Mouse (Mus musculus): ENCODE measurements around the gene Dll4. TPM values are rescaled to one million over a fixed set of nuclear protein-coding genes. Genes with fewer than 3 reads are reported as not detected.

Dll4 gene
- polyA plus RNA-seq, 1 experiment = 18.9 TPM

GRCm38 (mm10) chr2:119314742-119315310, 10.8 kb upstream of the Dll4 start:
- WGBS = 98% methylated on average over 12 of the region's 12 CpGs
- TF ChIP-seq POLR2A (IDR thresholded peaks at IDR 0.05; ENCODE audit: control insufficient read depth, extremely low read depth, insufficient read depth, low read length, poor library complexity) (no peak), CTCF (IDR thresholded peaks at IDR 0.05; ENCODE audit: borderline replicate concordance, control insufficient read depth, extremely low read depth, insufficient read depth, low read length, poor library complexity) (no peak)
- Histone ChIP-seq H3K36me3 (ENCODE audit: control insufficient read depth, insufficient read depth, low read length) (no peaks in the 10 kb centered on the region), H3K27me3 (ENCODE audit: control insufficient read depth, insufficient read depth, low read length) (no peaks in the 10 kb centered on the region), H3K4me1 (replicated peaks; ENCODE audit: control insufficient read depth, insufficient read depth, low read length) (no peaks in the 10 kb centered on the region), H3K4me3 (ENCODE audit: control insufficient read depth, insufficient read depth, low read length) (no peak overlapping the region), H3K27ac (ENCODE audit: control insufficient read depth, insufficient read depth, low read length) (no peak overlapping the region)
- no peak for DNase-seq

DNA sequence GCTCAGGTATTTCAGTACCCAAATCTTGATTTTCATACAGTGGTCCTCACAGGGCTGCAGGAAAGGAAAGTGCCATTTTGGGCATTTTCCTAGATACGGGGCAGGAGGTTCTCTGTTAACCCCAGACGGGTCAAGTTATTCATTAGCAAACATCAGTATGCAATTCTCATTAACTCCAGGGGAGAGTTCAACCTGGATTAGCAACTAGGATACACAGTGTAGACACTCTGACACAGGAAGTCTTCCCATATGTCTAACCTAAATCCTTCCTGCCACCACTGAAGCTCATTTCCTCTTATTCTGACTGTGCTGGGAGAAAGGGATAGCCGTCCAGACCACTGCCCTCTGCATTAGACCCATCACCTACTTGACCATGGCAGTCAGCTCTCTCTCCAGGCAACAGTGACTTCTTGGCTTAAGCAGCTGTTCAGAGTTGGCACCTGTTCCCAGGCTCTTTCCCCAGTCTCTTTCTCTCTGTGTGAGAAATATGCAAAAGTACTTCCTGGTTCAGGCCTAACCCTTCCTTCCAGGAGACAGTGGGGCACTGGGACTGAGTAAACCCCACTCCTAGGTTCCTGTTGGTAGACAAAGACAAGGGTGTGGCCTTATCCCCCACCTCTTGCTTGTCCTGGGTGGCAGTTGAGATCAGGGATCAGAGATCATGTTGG, 7.4 kb upstream of the Dll4 start:
- TF ChIP-seq POLR2A (IDR thresholded peaks at IDR 0.05; ENCODE audit: control insufficient read depth, extremely low read depth, insufficient read depth, low read length, poor library complexity) = no peak
- TF ChIP-seq CTCF (IDR thresholded peaks at IDR 0.05; ENCODE audit: borderline replicate concordance, control insufficient read depth, extremely low read depth, insufficient read depth, low read length, poor library complexity) = no peak
- Histone ChIP-seq H3K27ac (ENCODE audit: control insufficient read depth, insufficient read depth, low read length) (no peak overlapping the region), H3K4me3 (ENCODE audit: control insufficient read depth, insufficient read depth, low read length) (no peak overlapping the region), H3K36me3 (ENCODE audit: control insufficient read depth, insufficient read depth, low read length) (no peaks in the 10 kb centered on the region), H3K4me1 (replicated peaks; ENCODE audit: control insufficient read depth, insufficient read depth, low read length) (peaks cover 12% of the 10 kb centered on the region), H3K27me3 (ENCODE audit: control insufficient read depth, insufficient read depth, low read length) (peaks cover 8% of the 10 kb centered on the region; the same call in 1 of the 2 replicates)
- DNase-seq = no peak
- WGBS = 86% methylated on average over 3 of the region's 3 CpGs

DNA sequence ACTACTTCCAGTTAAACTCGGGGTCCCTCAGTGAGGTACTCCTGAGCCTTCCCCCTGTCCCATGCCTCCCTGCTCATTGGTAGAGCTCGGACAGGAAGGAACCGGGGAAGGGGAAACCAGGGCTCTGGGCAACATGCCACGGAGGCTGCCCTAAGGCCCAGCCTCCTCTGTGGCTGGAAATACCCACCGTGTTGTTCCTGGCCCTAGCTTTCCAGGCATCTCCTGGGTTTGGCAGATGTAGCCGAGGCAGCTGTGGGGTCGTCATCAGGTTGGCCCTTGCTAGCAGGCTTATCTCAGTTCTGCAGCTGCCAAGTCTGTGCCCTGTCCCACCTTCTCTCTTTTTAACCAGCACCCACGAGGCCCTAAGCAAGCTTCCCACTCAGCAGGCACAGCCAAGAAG, 5.0 kb upstream of the Dll4 start:
- peaks cover 8% of the 10 kb centered on the region; the same call in 1 of the 2 replicates for H3K27me3 ChIP-seq (ENCODE audit: control insufficient read depth, insufficient read depth, low read length)
- H3K27ac ChIP-seq (ENCODE audit: control insufficient read depth, insufficient read depth, low read length) = no peak overlapping the region
- DNase-seq = no peak

DNA sequence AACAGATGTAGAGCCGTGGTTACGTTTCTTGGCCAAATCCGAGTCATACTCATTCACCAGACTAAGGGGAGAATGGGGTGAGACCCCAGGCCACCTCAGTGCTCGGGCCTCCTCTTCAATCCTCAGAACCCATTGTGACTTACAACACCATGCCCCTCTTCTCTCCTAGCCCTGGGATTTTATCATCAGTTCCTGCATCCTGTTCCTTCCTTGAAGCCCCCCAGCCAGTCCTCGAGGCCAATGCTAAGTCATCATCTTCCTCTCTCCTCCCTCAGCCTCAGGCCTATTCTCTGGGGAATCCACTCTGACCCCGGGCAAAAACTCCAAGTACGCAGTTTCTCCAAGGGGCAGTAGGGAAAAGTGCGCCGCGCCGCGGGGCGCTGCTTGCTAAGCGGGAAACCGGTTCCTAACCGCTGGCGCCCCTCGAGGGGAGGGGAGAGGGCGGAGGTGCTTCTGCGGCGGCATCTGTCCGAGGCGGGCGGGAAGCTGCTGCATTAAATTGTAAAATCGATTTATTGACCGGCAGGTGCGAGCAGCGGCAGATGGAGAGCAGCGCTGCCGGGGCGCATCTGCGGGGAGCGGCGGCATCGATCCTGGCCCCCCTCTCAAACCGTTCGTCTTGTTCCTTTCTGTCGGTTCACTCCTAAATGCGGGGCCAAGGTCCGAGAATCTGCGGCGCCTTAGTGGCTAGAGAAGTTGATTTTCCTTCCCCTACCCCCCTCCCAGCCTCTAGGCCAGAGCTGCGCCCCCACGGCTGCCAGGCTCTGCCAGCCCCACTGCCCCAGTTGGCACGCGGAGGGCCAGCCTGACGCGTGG, 3.6 kb upstream of the Dll4 start:
- no peak overlapping the region for H3K4me3 ChIP-seq (ENCODE audit: control insufficient read depth, insufficient read depth, low read length)
- H3K27me3 ChIP-seq (ENCODE audit: control insufficient read depth, insufficient read depth, low read length) = peaks cover 19% of the 10 kb centered on the region; the same call in 1 of the 2 replicates
- 10% methylated on average over 48 of the region's 48 CpGs for WGBS
- no peaks in the 10 kb centered on the region for H3K36me3 ChIP-seq (ENCODE audit: control insufficient read depth, insufficient read depth, low read length)
- peaks cover 31% of the 10 kb centered on the region for H3K4me1 ChIP-seq (replicated peaks; ENCODE audit: control insufficient read depth, insufficient read depth, low read length)
- DNase-seq = no peak
- no peak overlapping the region for H3K27ac ChIP-seq (ENCODE audit: control insufficient read depth, insufficient read depth, low read length)
- TF ChIP-seq POLR2A (IDR thresholded peaks at IDR 0.05; ENCODE audit: control insufficient read depth, extremely low read depth, insufficient read depth, low read length, poor library complexity) = no peak
- TF ChIP-seq CTCF (IDR thresholded peaks at IDR 0.05; ENCODE audit: borderline replicate concordance, control insufficient read depth, extremely low read depth, insufficient read depth, low read length, poor library complexity) = no peak

More for the DNA sequence above, 5.0 kb upstream of the Dll4 start:
- 39% methylated on average over 8 of the region's 8 CpGs for WGBS
- Histone ChIP-seq H3K4me3 (ENCODE audit: control insufficient read depth, insufficient read depth, low read length) (no peak overlapping the region), H3K4me1 (replicated peaks; ENCODE audit: control insufficient read depth, insufficient read depth, low read length) (peaks cover 22% of the 10 kb centered on the region), H3K36me3 (ENCODE audit: control insufficient read depth, insufficient read depth, low read length) (no peaks in the 10 kb centered on the region)
- no peak for TF ChIP-seq POLR2A (IDR thresholded peaks at IDR 0.05; ENCODE audit: control insufficient read depth, extremely low read depth, insufficient read depth, low read length, poor library complexity)
- no peak for TF ChIP-seq CTCF (IDR thresholded peaks at IDR 0.05; ENCODE audit: borderline replicate concordance, control insufficient read depth, extremely low read depth, insufficient read depth, low read length, poor library complexity)

GRCm38 (mm10) chr2:119322587-119323300, 2.8 kb upstream of the Dll4 start:
- H3K4me3 ChIP-seq (ENCODE audit: control insufficient read depth, insufficient read depth, low read length) = no peak overlapping the region
- H3K4me1 ChIP-seq (replicated peaks; ENCODE audit: control insufficient read depth, insufficient read depth, low read length) = peaks cover 34% of the 10 kb centered on the region
- TF ChIP-seq POLR2A (IDR thresholded peaks at IDR 0.05; ENCODE audit: control insufficient read depth, extremely low read depth, insufficient read depth, low read length, poor library complexity) (no peak), CTCF (IDR thresholded peaks at IDR 0.05; ENCODE audit: borderline replicate concordance, control insufficient read depth, extremely low read depth, insufficient read depth, low read length, poor library complexity) (no peak)
- H3K36me3 ChIP-seq (ENCODE audit: control insufficient read depth, insufficient read depth, low read length) = no peaks in the 10 kb centered on the region
- 27% methylated on average over 39 of the region's 39 CpGs for WGBS
- DNase-seq = no peak
- H3K27ac ChIP-seq (ENCODE audit: control insufficient read depth, insufficient read depth, low read length) = no peak overlapping the region
- H3K27me3 ChIP-seq (ENCODE audit: control insufficient read depth, insufficient read depth, low read length) = peaks cover 19% of the 10 kb centered on the region; the same call in 1 of the 2 replicates

Measured in thymus, adult 2 months (tissue).